Mouse (Mus musculus) thymus, postnatal 25 days (tissue): ENCODE results near the gene Ctdspl2.
A peak's percentile ranks its signal among the peaks of the same experiment; 100 is the strongest.
"Not testable (repeated sequence)": the region's sequence is repeated elsewhere in the genome, so short reads cannot be mapped to it uniquely, and the experiment has no call there.

Experiments used
- DNase-seq: peaks from one replicate; pipeline ENCODE4 v3.0.0; 2022

The Ctdspl2 gene

GRCm38 (mm10) chr2:121955765-121956223 lies at the start of gene Ctdspl2, which contains the start of gene Mageb3:
TSS of gene Ctdspl2 (plus strand) at chr2:121956001.
TSS of gene Mageb3 (minus strand) at chr2:121956092.
- DNase-seq: peak; percentile 98

- no peak for DNase-seq
These were observed 45.8 kb upstream of the Ctdspl2 start for GRCm38 (mm10) chr2:121909975-121910374.

- no peak for DNase-seq
These were observed 39.5 kb upstream of the Ctdspl2 start for GRCm38 (mm10) chr2:121916047-121916970.

GRCm38 (mm10) chr2:121937624-121938023 lies 18.2 kb upstream of the Ctdspl2 start:
- not testable (repeated sequence) for DNase-seq

- no peak for DNase-seq
These were observed 12.4 kb upstream of the Ctdspl2 start for GRCm38 (mm10) chr2:121943364-121943763.

- DNase-seq: peak; percentile 5
These were observed 687 bp upstream of the Ctdspl2 start for GRCm38 (mm10) chr2:121954971-121955656.

GRCm38 (mm10) chr2:121956224-121957018 lies 620 bp downstream of the Ctdspl2 start:
- peak; percentile 95 for DNase-seq

- no peak for DNase-seq
These were observed 1.5 kb downstream of the Ctdspl2 start for GRCm38 (mm10) chr2:121957216-121957792.

- no peak for DNase-seq
These were observed 39.9 kb downstream of the Ctdspl2 start for GRCm38 (mm10) chr2:121995738-121996137.

- DNase-seq: no peak
These were observed 53.0 kb downstream of the Ctdspl2 start for GRCm38 (mm10) chr2:122008832-122009231.

- DNase-seq: no peak
These were observed 55.6 kb downstream of the Ctdspl2 start for GRCm38 (mm10) chr2:122011441-122011840.

GRCm38 (mm10) chr2:122018705-122019104 lies 62.9 kb downstream of the Ctdspl2 start:
- DNase-seq: no peak

- no peak for DNase-seq
These were observed 66.5 kb downstream of the Ctdspl2 start for GRCm38 (mm10) chr2:122022284-122022683.

- DNase-seq: not testable (repeated sequence)
These were observed 71.3 kb downstream of the Ctdspl2 start for GRCm38 (mm10) chr2:122027091-122027490.

- peak; percentile 89 for DNase-seq
These were observed 72.3 kb downstream of the Ctdspl2 start, which contains the start of gene Eif3j1 for GRCm38 (mm10) chr2:122027862-122028755. TSS of gene Eif3j1 (plus strand) at chr2:122028546.

- DNase-seq: no peak
These were observed 73.2 kb downstream of the Ctdspl2 start for GRCm38 (mm10) chr2:122028756-122029700.

GRCm38 (mm10) chr2:122031970-122032369 lies 76.2 kb downstream of the Ctdspl2 start:
- DNase-seq: no peak

GRCm38 (mm10) chr2:122036064-122036463 lies 80.3 kb downstream of the Ctdspl2 start:
- no peak for DNase-seq

- DNase-seq: no peak
These were observed 88.1 kb downstream of the Ctdspl2 start for GRCm38 (mm10) chr2:122043926-122044325.
